In the genomic region with DNA sequence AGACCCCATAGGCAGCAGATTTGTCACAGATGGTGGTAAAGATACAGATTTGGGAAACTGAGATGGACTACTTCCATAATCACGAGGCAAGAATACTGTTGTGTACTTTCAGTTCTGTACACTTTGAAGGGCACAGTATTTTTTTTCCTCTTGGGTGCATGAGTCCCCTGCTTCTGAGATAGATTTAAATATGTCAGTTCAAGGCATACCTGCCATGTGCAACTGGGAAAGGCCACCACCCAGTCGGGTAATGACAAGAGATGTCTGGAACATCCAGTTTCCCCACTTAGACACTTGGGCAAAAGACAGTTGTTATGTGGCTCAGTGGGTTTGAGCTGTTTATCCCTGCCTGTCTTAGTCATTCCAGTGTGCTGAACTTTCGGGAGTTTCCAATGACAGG, we compare ENCODE assay signal across 8 mouse cellular contexts. TPM values are rescaled to one million over a fixed set of nuclear protein-coding genes. Genes with fewer than 3 reads are reported as not detected.
A peak's percentile ranks its signal among the peaks of the same experiment; 100 is the strongest.
DNase-seq lines count a peak whose midpoint lies in the region; ATAC-seq and TF ChIP-seq lines count a peak whose summit lies in the region.

No protein-coding gene starts in this region.

- WGBS in embryonic facial prominence, embryonic 10.5 days, result 72% methylated on average over 3 of the region's 3 CpGs
- WGBS in hindbrain, embryonic 16.5 days, result 56% methylated on average over 3 of the region's 3 CpGs
- 50% methylated on average over 3 of the region's 3 CpGs for WGBS in midbrain, embryonic 16.5 days

- no peak for DNase-seq in left cerebral cortex, adult 2 months (ENCODE audit: extremely low spot score in 1 of 2, low spot score in 2 of 2)
- no peak for DNase-seq in left cerebral cortex, postnatal 4 days
- DNase-seq in embryonic facial prominence, embryonic 10.5 days (ENCODE audit: low spot score), result no peak
- DNase-seq in thymus, postnatal 10 days (ENCODE audit: low spot score in 2 of 2), result no peak
- DNase-seq in right cerebral cortex, postnatal 14 days, result no peak
- DNase-seq in cerebellum, adult 11 months, result no peak

- H3K4me1 ChIP-seq in embryonic facial prominence, embryonic 10.5 days, result no peaks in the 10 kb centered on the region
- no peaks in the 10 kb centered on the region for H3K4me1 ChIP-seq in hindbrain, embryonic 16.5 days (ENCODE audit: control insufficient read depth, insufficient read depth, low read depth, low read length)
- 0 out of 2 replicates have a peak, but pooled peaks cover 2% of the 10 kb centered on the region for H3K4me1 ChIP-seq in midbrain, embryonic 16.5 days (ENCODE audit: control insufficient read depth, insufficient read depth, low read length)

- H3K9me3 ChIP-seq in embryonic facial prominence, embryonic 10.5 days, result no peaks in the 10 kb centered on the region
- H3K9me3 ChIP-seq in hindbrain, embryonic 16.5 days (ENCODE audit: control insufficient read depth, low read length), result no peaks in the 10 kb centered on the region
- H3K9me3 ChIP-seq in midbrain, embryonic 16.5 days (replicated peaks; ENCODE audit: control insufficient read depth, low read length, poor library complexity, severe bottlenecking), result no peaks in the 10 kb centered on the region

- TF ChIP-seq CTCF in left cerebral cortex, adult 2 months (IDR thresholded peaks at IDR 0.05), result no peak

- ATAC-seq in hindbrain, embryonic 16.5 days, result 0 out of 2 replicates have a peak, but pooled peaks have one; percentile 4
- ATAC-seq in midbrain, embryonic 16.5 days, result peak; percentile 19; the same call in 1 of the 2 replicates

- peak overlapping the region; percentile 66 for H3K4me3 ChIP-seq in left cerebral cortex, adult 2 months
- peak overlapping the region; percentile 68 for H3K4me3 ChIP-seq in embryonic facial prominence, embryonic 10.5 days
- H3K4me3 ChIP-seq in hindbrain, embryonic 16.5 days (ENCODE audit: low read length), result peak overlapping the region; percentile 65
- H3K4me3 ChIP-seq in midbrain, embryonic 16.5 days (ENCODE audit: low read depth, low read length), result peak overlapping the region; percentile 61

- intact Hi-C loops in left cerebral cortex, adult 2 months (cut with DNase I), result loop anchor here (5.0 to 10.0 kb wide), 2 partner anchors 313 to 891 kb away; partner anchors contain the start of genes Mamld1 and Tmem185a
- intact Hi-C loops in left cerebral cortex, postnatal 4 days (cut with DNase I), result no loop called here

- H3K27me3 ChIP-seq in embryonic facial prominence, embryonic 10.5 days (replicated peaks; ENCODE audit: low read depth, poor library complexity, severe bottlenecking), result no peaks in the 10 kb centered on the region
- H3K27me3 ChIP-seq in hindbrain, embryonic 16.5 days (replicated peaks; ENCODE audit: control insufficient read depth, insufficient read depth, low read length), result no peaks in the 10 kb centered on the region
- H3K27me3 ChIP-seq in midbrain, embryonic 16.5 days (ENCODE audit: control insufficient read depth, insufficient read depth, low read depth, low read length), result no peaks in the 10 kb centered on the region

- H3K4me2 ChIP-seq in hindbrain, embryonic 16.5 days (ENCODE audit: low read length), result peak overlapping the region; percentile 59
- peak overlapping the region; percentile 54 for H3K4me2 ChIP-seq in midbrain, embryonic 16.5 days (ENCODE audit: low read length)

- H3K27ac ChIP-seq in left cerebral cortex, adult 2 months, result peak overlapping the region; percentile 36; the same call in 1 of the 2 replicates
- H3K27ac ChIP-seq in embryonic facial prominence, embryonic 10.5 days (replicated peaks), result no peak overlapping the region
- no peak overlapping the region; the same call in 1 of the 2 replicates for H3K27ac ChIP-seq in hindbrain, embryonic 16.5 days (ENCODE audit: low read depth, low read length)
- no peak overlapping the region for H3K27ac ChIP-seq in midbrain, embryonic 16.5 days (ENCODE audit: low read length)

- no peaks in the 10 kb centered on the region for H3K36me3 ChIP-seq in embryonic facial prominence, embryonic 10.5 days (replicated peaks)
- no peaks in the 10 kb centered on the region for H3K36me3 ChIP-seq in hindbrain, embryonic 16.5 days (ENCODE audit: control insufficient read depth, insufficient read depth, low read length)
- H3K36me3 ChIP-seq in midbrain, embryonic 16.5 days (ENCODE audit: control insufficient read depth, insufficient read depth, low read length), result no peaks in the 10 kb centered on the region

- peak overlapping the region; percentile 85 for H3K9ac ChIP-seq in hindbrain, embryonic 16.5 days (ENCODE audit: low read depth, low read length)
- H3K9ac ChIP-seq in midbrain, embryonic 16.5 days (ENCODE audit: low read depth, low read length), result peak overlapping the region; percentile 84

RNA-seq across cellular contexts. Expression of gene Mtmr1, which starts 0.9 kb away (rescaled TPM):
- total RNA-seq in left cerebral cortex, adult 2 months (2021), result 10 to 100 TPM; 44.4 to 47.4 TPM
- total RNA-seq in left cerebral cortex, postnatal 4 days (2021), result 10 to 100 TPM; 24.2 to 27.5 TPM
- polyA plus RNA-seq in embryonic facial prominence, embryonic 10.5 days (2016; fragmentation: Nextera tagmentation; extraction: Ambion mirVana), result 5.7 and 5.8 TPM in 2 replicates
- 14.7 and 15.6 TPM in 2 replicates for polyA plus RNA-seq in hindbrain, embryonic 16.5 days (2015; fragmentation: Nextera tagmentation; extraction: Ambion mirVana)
- 15.4 and 17.3 TPM in 2 replicates for polyA plus RNA-seq in midbrain, embryonic 16.5 days (2015; fragmentation: Nextera tagmentation; extraction: Ambion mirVana)
